Mouse (Mus musculus) erythroblast, embryonic 14.5 days (primary cell): ENCODE measurements at regions not wholly inside any gene's neighbourhood (a gene's known extent, or its start where the extent isn't known, plus 50 kb on each side); places are given as distances from the start of the nearest gene placed in this dataset.

Experiments used
- GATA1 ChIP-seq: IDR thresholded peaks from 2 replicates; pipeline ENCODE4 v1.6.1; 2012; ENCODE audit warnings: low read length, inconsistent platforms, mixed read lengths
- TAL1 ChIP-seq: IDR thresholded peaks from 3 replicates; pipeline ENCODE4 v1.6.1; 2012; ENCODE audit warnings: low read length, inconsistent platforms, mixed read lengths

GRCm38 (mm10) chr10:97886049-97886448 is 159.5 kb upstream of the C030005K15Rik start:
- TF ChIP-seq TAL1, result no peak
- TF ChIP-seq GATA1, result no peak
